Mouse (Mus musculus) thymus, postnatal 25 days (tissue): ENCODE measurements around the gene Efna4.

Experiments used
- DNase-seq: peaks from one replicate; pipeline ENCODE4 v3.0.0; 2022

Gene Efna4

GRCm38 (mm10) chr3:89337721-89338578 lies at the start of gene Efna4:
Gene Efna4 (minus strand): TSS chr3:89338028.
- DNase-seq: peak; percentile 69

GRCm38 (mm10) chr3:89386438-89387420 lies 48.9 kb upstream of the Efna4 start:
- peak; percentile 47 for DNase-seq

GRCm38 (mm10) chr3:89385451-89385850 lies 47.6 kb upstream of the Efna4 start:
- peak; percentile 73 for DNase-seq

- DNase-seq: no peak
These were observed 46.7 kb upstream of the Efna4 start for GRCm38 (mm10) chr3:89384331-89385076.

GRCm38 (mm10) chr3:89383651-89384255 lies 45.9 kb upstream of the Efna4 start:
- DNase-seq: no peak

GRCm38 (mm10) chr3:89382950-89383349 lies 45.1 kb upstream of the Efna4 start:
- no peak for DNase-seq

GRCm38 (mm10) chr3:89382033-89382882 lies 44.4 kb upstream of the Efna4 start:
- peak; percentile 36 for DNase-seq

GRCm38 (mm10) chr3:89381233-89381632 lies 43.4 kb upstream of the Efna4 start:
- DNase-seq: no peak

- no peak for DNase-seq
These were observed 42.9 kb upstream of the Efna4 start for GRCm38 (mm10) chr3:89380711-89381110.

- DNase-seq: no peak
These were observed 42.5 kb upstream of the Efna4 start for GRCm38 (mm10) chr3:89380291-89380690.

GRCm38 (mm10) chr3:89379388-89380131 lies 41.7 kb upstream of the Efna4 start:
- DNase-seq: peak; percentile 58

- peak; percentile 76 for DNase-seq
These were observed 40.7 kb upstream of the Efna4 start for GRCm38 (mm10) chr3:89378394-89379067.

- no peak for DNase-seq
These were observed 40.0 kb upstream of the Efna4 start for GRCm38 (mm10) chr3:89377831-89378230.

- no peak for DNase-seq
These were observed 35.9 kb upstream of the Efna4 start for GRCm38 (mm10) chr3:89373581-89374231.

- DNase-seq: no peak
These were observed 29.5 kb upstream of the Efna4 start for GRCm38 (mm10) chr3:89367338-89367737.

- DNase-seq: no peak
These were observed 27.9 kb upstream of the Efna4 start for GRCm38 (mm10) chr3:89365486-89366414.

GRCm38 (mm10) chr3:89365153-89365485 lies 27.3 kb upstream of the Efna4 start, which contains the start of gene Dcst1:
Gene Dcst1 (minus strand): TSS chr3:89365253.
- no peak for DNase-seq

GRCm38 (mm10) chr3:89364631-89365030 lies 26.8 kb upstream of the Efna4 start:
- DNase-seq: no peak
